Mouse (Mus musculus) brain, embryonic 14.5 days (tissue): Measurements from ENCODE around the gene Pcdh15. TPM values are rescaled to one million over a fixed set of nuclear protein-coding genes. Genes with fewer than 3 reads are reported as not detected.

Source experiments
- DNase-seq: peaks from one replicate; pipeline ENCODE4 v3.0.0-alpha.2; 2011; ENCODE audit warnings: low read depth
- CTCF ChIP-seq: fragments of 200-500 bp; IDR thresholded peaks from 2 replicates; pipeline ENCODE4 v1.5.1; 2012; ENCODE audit warnings: inconsistent platforms, mild to moderate bottlenecking, moderate library complexity, borderline replicate concordance; ENCODE audit not compliant: insufficient read depth, insufficient read length; ENCODE audit errors: extremely low read depth
- POLR2A ChIP-seq: fragments of 200-500 bp; IDR thresholded peaks from 2 replicates; pipeline ENCODE4 v1.6.1; 2012; ENCODE audit warnings: mild to moderate bottlenecking, inconsistent platforms, borderline replicate concordance; ENCODE audit not compliant: poor library complexity, insufficient read depth, insufficient read length, severe bottlenecking; ENCODE audit errors: extremely low read depth
- polyA plus RNA-seq: library from polyadenylated mRNA; depleted of rRNA; stranded (reverse); fragments of >200 nt; gene quantifications from 2 replicates; pipeline ENCODE4 v1.2.3, GENCODE M21; 2012

The Pcdh15 gene
- polyA plus RNA-seq, 1 experiment = 10.1 TPM

- DNase-seq = no peak
- no peak for TF ChIP-seq POLR2A
- no peak for TF ChIP-seq CTCF
These were observed 284.9 kb downstream of the Pcdh15 start for GRCm38 (mm10) chr10:73384003-73384402.

DNA sequence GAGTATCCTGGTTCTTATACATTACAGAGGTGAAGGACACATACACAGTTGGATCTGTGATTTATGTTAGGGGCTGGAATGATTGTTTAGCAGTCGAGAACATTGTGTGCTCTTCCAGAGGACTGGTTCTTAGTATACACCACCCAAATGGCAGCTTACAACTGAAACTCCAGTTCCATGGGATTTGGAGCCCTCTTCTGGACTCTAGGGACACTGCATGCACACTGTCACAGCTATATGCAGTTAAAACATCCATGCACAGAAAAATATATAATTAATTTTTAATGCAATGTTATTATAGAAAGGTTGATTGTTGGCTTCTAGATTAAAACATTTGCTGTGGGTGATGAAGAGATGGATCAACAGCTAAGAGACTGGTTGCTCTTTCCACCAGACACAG, 301.3 kb downstream of the Pcdh15 start:
- peak; percentile 41; the same call in 1 of the 2 replicates for TF ChIP-seq CTCF
- no peak for TF ChIP-seq POLR2A
- DNase-seq = no peak

- TF ChIP-seq POLR2A (no peak), CTCF (no peak)
- DNase-seq = peak; percentile 14
These were observed 326.3 kb downstream of the Pcdh15 start for GRCm38 (mm10) chr10:73425408-73425807.

GRCm38 (mm10) chr10:73431345-73431744, 332.2 kb downstream of the Pcdh15 start:
- no peak for DNase-seq
- TF ChIP-seq CTCF = no peak
- no peak for TF ChIP-seq POLR2A

GRCm38 (mm10) chr10:73484082-73484481, 384.9 kb downstream of the Pcdh15 start:
- DNase-seq = no peak
- TF ChIP-seq POLR2A (no peak), CTCF (no peak)

GRCm38 (mm10) chr10:73491654-73492053, 392.5 kb downstream of the Pcdh15 start:
- peak; percentile 61 for DNase-seq
- TF ChIP-seq CTCF = no peak
- TF ChIP-seq POLR2A = no peak

DNA sequence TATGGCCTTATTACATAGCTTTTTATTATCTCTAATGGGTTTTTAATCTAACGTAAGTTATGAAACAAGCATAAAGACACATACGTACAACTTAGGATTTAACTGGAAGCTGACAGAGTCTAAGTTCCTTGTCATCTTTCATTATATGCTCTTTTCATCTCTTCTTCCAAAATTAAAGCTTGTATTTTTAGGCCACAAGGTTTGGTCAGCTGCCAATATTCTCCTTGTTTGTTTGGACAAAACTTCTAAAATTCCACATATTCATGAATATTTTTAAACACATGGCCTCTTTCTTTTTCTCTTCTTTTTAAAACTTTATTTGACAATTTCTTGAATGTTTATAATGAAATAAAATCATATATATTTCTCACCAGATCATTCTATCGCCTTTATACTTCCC, 415.7 kb downstream of the Pcdh15 start:
- no peak for DNase-seq
- no peak for TF ChIP-seq POLR2A
- TF ChIP-seq CTCF = no peak

GRCm38 (mm10) chr10:73515742-73516141, 416.6 kb downstream of the Pcdh15 start:
- no peak for DNase-seq
- TF ChIP-seq CTCF = no peak

- DNase-seq = no peak
- TF ChIP-seq POLR2A (no peak), CTCF (no peak)
These were observed 420.3 kb downstream of the Pcdh15 start for GRCm38 (mm10) chr10:73519438-73519837.

DNA sequence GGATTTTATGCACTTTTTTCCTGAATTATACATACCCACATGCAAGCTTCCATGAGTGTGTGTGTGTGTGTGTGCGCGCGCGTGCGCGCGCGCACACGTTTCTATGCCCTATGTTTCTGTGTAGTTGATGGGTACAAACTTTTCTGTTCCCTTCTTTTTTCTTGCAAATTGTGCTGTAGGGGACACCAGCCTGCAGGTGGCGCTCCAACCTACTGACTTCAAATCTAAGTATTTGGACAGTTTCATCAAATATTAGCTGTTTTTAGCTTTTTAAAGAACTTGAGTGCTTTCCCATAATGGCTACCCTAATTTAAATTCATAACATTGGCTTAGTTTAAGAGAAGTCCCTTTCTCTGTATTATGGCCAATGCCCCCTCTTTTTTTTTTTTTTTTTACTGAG, 453.7 kb downstream of the Pcdh15 start:
- peak; percentile 16 for DNase-seq
- TF ChIP-seq POLR2A = no peak
- TF ChIP-seq CTCF = peak; percentile 31; the same call in 1 of the 2 replicates

- TF ChIP-seq POLR2A (no peak), CTCF (peak; percentile 55; the same call in 1 of the 2 replicates)
- peak; percentile 19 for DNase-seq
These were observed 465.1 kb downstream of the Pcdh15 start for GRCm38 (mm10) chr10:73564216-73564615.

- no peak for DNase-seq
These were observed 475.7 kb downstream of the Pcdh15 start for GRCm38 (mm10) chr10:73574711-73575297.

More at GRCm38 (mm10) chr10:73574711-73575297, 475.7 kb downstream of the Pcdh15 start:
- TF ChIP-seq CTCF (no peak), POLR2A (no peak)
